Mouse (Mus musculus) T-helper 2 cell (primary cell): ENCODE results near the gene Stra6.

Experiments
- in situ Hi-C: fragments of 300-600 bp; cut with MboI, MseI; formaldehyde crosslinking; loops from one replicate; pipeline ENCODE4 v1.15.1; 2025; ENCODE audit warnings: high pct_unique_total_duplicates

Gene Stra6

GRCm38 (mm10) chr9:58063531-58063930 lies at the start of gene Stra6:
Stra6 (plus strand) TSS chr9:58063788.
- in situ Hi-C loops, result no loop called here

DNA sequence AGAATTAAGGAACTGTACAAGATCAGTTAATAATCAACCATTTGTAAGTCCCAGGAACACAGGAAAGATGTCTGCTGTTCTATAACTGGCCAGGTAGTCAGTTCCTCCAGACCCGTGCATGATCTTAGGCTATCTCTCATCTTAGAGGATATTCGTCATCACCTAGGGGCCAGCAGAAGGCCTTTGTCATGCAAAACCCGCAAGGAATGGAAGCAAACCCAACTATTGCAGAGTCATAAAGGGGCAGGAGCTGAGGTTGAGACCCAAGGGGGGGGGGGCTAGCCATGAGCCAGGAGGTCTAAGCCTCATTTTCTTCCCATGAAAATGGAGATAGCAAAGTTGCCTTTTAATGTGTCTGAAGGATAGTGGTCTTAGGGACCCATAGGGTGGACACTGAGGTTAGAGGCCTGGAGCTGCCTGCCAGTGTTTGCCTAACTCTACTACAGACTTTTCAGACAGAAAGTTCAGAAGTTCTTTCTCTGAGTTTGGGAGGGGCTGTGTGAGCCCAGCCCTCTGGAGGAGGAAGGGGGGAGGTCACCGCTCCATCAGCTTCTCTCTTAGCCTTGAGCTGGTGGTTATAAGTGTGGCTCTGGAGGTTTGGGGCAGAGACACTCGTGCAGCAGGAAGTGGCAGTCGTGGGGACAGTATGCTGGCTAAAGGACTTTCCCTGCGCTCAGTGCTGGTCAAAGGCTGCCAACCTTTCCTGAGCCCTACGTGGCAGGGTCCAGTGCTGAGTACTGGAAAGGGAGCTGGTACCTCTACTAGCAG lies 49.0 kb upstream of the Stra6 start:
- in situ Hi-C loops, result no loop called here

GRCm38 (mm10) chr9:58015856-58016255 lies 47.7 kb upstream of the Stra6 start:
- in situ Hi-C loops, result no loop called here

- in situ Hi-C loops, result no loop called here
Observed at GRCm38 (mm10) chr9:58016962-58017361, 46.6 kb upstream of the Stra6 start.

DNA sequence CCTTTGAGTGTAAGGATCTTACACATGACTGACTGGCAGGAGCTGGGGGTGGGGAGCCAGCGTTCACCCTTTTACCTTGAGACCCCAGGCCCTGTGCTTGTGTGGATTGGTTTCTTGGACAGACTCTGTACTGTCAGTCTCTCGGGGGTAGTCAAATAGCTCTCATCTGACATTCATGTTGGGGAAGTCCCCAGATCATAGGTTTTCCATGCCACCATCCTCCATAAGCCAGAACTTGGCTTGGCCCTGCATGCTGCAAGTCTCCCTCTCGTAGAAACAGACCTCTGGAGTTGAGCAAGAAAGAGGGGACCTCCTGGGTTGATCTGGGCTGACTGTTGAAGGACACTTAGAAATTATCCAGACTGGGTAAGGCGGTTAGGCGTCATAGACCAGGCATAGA lies 45.2 kb upstream of the Stra6 start:
- in situ Hi-C loops, result no loop called here

DNA sequence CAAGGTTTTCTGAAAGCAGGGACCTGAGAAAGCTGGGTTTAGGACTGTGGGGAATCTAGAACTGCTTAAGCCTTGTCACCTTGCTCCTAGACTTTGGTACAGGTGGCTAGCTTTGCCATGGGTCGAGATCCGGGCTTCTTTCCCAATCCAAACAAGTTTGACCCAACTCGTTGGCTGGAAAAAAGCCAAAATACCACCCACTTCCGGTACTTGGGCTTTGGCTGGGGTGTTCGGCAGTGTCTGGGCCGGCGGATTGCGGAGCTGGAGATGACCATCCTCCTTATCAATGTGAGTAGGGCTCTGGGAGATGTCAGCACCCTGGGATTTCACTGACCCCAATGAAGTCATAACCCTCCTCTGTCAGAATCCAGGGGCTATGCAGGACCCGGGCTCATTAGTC lies 37.6 kb upstream of the Stra6 start:
- in situ Hi-C loops, result no loop called here

GRCm38 (mm10) chr9:58027426-58028180 lies 36.0 kb upstream of the Stra6 start:
- in situ Hi-C loops, result no loop called here

DNA sequence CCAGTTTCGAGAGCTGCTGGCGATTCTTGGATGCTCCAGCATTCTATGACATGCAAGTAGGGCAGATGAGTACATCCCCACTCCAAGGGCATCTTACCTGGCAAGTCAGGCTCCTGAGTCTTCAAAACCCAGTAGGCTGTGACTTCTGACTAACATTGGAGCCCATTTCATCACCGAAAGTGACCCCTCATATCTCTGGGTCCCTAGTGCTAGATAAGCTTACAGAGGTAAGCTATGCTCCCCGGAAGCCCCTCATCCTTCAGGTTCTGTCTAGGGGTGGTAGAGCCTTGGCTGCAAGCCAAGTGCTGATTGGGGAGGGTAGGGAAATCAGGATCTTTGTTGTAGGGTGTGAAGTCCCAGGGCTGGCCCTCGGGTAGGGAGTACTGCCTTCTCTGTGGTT lies 34.7 kb upstream of the Stra6 start:
- in situ Hi-C loops, result no loop called here

- in situ Hi-C loops, result no loop called here
Observed at GRCm38 (mm10) chr9:58029635-58030034, 34.0 kb upstream of the Stra6 start.

GRCm38 (mm10) chr9:58031895-58032294 lies 31.7 kb upstream of the Stra6 start:
- in situ Hi-C loops, result no loop called here

DNA sequence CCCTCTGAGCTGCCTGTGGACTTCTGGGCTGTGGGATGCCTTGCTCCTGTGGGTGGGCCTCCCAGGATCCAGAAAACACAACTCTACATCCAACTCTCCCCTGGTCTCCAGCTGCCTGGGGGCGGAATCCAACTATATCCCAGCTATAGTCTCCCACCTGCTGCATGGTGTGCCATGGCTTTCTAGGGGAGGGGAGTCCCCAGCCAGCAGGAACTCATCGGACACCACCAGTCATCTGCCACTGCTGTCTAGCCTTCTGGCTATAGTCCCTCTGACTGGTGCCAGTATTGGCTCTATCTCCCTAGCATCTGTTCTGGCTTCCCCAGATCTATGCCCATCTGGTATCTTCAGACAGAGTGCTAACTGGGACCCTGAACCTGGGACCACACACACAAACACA lies 28.1 kb upstream of the Stra6 start:
- in situ Hi-C loops, result loop anchor here (5.0 kb wide), 1 partner anchor 107 kb away; no protein-coding TSS in a partner anchor

DNA sequence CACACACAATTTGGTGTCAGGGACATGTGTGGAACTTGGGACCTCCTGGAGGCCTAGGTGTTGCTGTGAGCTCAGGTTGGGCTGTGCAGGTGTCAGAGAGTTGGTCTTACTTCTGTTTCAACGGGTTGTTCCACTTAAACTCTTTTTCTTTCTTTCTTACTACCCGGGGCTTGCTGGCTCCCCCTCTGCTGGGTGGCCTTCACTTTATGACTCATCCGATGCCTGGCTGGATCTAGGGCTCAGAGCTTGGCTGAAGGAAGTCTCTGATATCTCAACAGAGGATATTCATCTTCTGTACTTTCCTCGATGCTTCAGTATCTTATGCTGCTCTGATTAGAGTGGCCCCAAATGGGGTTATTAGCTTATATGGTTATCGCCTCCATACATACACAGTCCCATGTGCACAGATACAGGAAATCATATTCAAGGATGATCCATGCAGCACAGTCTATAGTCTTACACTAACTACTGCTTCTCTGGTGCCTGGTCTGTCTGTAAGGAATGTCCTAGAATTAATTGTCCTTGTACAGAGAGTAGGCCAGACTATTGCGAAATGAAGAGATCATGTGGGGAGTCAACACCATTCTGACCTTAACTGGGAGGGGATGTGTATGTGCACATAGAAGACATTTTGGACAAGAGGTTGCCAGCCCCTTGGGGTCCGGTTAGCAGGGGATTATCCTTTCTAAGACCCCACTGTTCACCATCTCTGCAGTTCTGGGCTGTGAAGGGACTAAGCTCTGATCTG lies 27.5 kb upstream of the Stra6 start:
- in situ Hi-C loops, result loop anchor here (5.0 kb wide), 1 partner anchor 106 kb away; no protein-coding TSS in a partner anchor

DNA sequence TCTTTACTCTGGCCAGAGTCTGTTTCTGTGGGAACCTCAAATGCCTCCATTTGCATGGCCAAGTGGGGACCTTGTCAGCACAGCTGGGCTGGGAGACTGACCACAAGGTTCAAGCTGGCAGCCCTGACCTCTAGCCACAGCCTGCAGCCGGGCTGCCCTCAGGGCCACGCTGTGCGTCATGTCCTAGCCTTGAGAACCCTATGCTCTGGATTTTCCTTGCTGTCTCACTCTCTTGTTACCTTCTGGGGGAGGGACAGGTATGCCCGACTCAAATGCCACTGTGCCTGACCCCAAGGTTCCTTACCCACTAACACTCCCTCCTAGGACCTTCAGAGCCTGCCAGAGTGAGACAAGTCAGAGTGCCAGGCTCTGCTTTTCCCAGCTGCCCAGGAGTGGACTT lies 26.6 kb upstream of the Stra6 start:
- in situ Hi-C loops, result loop anchor here (5.0 kb wide), 1 partner anchor 105 kb away; no protein-coding TSS in a partner anchor

GRCm38 (mm10) chr9:58038500-58039168 lies 25.0 kb upstream of the Stra6 start:
- in situ Hi-C loops, result loop anchor here (5.0 kb wide), 1 partner anchor 104 kb away; no protein-coding TSS in a partner anchor

DNA sequence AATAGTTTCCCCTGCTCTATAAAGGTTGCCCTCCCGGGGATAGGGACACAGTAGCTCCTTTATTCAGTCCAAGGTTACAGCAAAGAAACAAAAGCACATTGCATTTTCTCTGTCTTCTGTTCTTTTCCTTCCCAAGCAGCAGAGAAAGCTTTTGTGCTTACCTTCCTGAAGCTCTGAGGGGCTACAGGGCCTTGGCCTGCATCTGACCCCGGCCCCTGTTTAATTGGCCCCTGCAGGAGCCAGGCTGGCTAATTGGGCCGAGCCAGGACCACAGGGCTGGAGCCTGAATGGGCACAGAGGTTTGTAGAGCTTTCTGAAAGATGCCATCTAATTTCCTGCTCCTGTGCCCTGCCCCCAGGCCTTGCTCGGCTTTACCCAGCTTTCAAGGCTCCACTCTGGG lies 22.6 kb upstream of the Stra6 start:
- in situ Hi-C loops, result loop anchor here (5.0 kb wide), 1 partner anchor 156 kb away; no protein-coding TSS in a partner anchor

DNA sequence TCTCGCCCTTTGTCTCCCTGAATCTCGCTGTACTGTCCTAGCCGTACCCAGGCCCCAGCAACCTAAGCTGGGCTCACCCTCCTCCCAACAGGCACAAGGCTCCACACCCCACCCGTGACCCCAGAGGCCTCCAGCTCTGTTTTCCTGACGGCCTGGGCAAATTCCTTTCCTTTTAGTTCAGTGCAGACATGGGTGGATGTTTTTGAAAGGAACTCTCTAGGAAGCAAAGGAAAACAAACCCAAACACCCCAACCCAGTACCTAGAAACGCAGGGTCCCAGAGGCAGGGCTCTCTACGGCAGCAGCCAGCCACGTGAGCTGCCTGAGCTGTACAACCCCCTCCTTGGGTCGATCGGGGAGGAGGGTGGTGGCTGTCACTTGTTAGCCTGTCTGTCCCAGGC lies 21.2 kb upstream of the Stra6 start:
- in situ Hi-C loops, result loop anchor here (5.0 kb wide), 1 partner anchor 155 kb away; no protein-coding TSS in a partner anchor

DNA sequence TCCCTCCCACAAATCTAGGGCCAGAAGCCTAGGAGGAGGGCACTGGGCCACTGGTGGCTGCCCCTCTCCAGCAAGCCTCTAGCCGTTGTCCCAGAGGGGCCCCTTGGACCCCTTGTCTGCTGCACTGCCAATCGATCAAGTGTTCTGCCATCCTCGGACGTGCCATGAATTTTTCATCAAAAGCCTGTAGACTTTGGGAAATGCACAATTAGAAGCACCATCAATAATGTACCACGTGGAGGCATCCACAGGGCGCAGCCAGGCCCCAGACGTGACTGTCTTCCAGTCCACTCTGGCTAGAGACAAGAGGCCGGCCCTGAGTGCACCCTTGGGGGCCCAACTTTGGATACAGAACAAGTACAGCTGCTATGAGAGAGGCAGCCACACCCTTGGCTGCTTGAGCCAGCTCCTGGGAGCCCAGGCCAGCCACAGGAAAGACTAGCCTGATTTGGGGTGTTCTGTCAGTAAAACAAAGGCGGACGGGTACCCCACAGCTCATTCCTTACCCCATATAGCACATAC lies 20.0 kb upstream of the Stra6 start:
- in situ Hi-C loops, result loop anchor here (5.0 kb wide), 1 partner anchor 154 kb away; no protein-coding TSS in a partner anchor

GRCm38 (mm10) chr9:58044828-58045227 lies 18.8 kb upstream of the Stra6 start:
- in situ Hi-C loops, result loop anchor here (5.0 kb wide), 1 partner anchor 152 kb away; no protein-coding TSS in a partner anchor

DNA sequence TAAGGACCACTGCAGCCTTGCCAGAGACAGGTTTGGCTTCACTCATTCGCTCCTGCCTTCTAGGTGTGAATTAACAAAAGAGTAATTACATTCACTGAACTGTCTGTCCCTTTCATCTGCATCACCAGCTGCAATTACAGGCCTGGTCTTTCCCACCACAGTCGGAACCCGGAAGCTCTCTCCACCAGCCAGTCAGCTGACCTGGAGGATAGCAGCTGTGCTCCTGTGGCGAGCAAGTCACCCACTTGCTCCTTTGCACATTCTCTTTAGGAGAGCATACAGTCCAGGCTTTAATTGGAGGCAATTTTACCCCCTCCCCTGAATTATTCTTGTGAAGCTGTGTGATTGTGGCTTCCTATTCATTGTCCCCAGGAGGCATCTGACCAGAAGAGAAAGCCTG lies 17.9 kb upstream of the Stra6 start:
- in situ Hi-C loops, result no loop called here

DNA sequence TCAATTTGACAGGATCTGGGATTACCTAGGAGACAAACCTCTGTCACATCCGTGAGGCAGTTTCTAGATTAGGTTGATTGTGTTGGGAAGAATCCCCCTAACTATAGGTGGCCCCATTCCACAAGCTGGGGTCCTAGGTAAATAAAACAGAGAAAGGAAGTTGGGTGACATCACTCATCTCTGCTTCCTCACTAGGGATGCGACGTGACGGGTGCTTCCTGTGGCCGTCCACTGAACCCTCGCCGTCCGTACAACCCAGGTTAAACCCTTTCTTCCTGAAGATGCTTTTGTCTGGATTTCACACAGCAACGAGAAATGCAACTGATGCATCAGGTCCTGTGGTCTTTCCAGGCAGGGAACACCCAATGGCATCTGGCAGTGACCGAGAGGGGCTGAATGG lies 16.5 kb upstream of the Stra6 start:
- in situ Hi-C loops, result no loop called here

GRCm38 (mm10) chr9:58048621-58049020 lies 15.0 kb upstream of the Stra6 start:
- in situ Hi-C loops, result no loop called here
